Mouse (Mus musculus) cerebellum, adult (tissue): ENCODE measurements at regions not wholly inside any gene's neighbourhood (a gene's known extent, or its start where the extent isn't known, plus 50 kb on each side); places are given as distances from the start of the nearest gene placed in this dataset.

Source experiments
- ATAC-seq: cut with Nextera tagmentation; 2 replicates; pipeline ENCODE4 v1.9.2; 2017; ENCODE audit warnings: mild to moderate bottlenecking, moderate library complexity, mixed read lengths; ENCODE audit not compliant: insufficient number of reproducible peaks, low FRiP score, low TSS enrichment

DNA sequence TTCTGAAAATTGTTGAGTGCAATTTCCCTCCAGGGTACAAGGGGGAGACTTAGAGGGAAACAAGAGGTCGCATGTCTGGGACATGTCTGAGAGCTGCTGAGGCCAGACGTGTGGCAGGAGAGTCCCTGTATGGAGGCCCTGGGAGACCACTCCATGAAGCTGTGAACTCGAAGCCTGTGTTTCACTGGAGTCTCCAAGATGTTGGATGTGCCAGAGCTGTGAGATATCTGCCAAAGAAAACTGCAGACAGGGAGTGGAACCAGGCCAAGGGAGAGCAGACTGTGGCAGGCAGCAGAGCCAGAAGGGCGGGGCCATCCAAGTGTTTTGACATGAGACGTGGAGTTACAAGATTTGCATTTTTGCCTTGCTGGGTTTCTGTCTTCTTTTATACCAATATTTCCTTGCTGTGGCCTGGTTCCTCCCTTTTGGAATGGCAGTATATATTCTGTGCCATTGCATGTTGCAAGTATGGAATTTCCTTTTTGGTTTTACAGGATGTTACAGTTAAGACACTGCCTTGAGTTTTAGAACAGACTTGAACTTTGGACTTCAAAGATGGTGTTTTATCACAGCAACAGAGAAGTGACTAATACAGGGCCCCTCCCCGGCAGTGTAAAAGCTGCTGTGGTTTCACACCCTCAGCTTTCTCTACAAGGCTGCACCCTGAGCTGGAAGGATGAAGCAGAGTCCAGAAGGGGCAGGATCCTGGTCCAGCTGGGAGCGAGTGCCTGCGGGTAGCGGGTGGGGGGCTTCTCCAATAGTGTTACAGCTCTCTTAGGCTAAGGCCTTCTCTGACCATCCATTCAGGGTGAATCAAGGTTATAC, 85.0 kb upstream of the Prok2 start:
- ATAC-seq: no peak

- ATAC-seq: no peak
These were observed 78.7 kb upstream of the Prok2 start for GRCm38 (mm10) chr6:99804905-99805245.

DNA sequence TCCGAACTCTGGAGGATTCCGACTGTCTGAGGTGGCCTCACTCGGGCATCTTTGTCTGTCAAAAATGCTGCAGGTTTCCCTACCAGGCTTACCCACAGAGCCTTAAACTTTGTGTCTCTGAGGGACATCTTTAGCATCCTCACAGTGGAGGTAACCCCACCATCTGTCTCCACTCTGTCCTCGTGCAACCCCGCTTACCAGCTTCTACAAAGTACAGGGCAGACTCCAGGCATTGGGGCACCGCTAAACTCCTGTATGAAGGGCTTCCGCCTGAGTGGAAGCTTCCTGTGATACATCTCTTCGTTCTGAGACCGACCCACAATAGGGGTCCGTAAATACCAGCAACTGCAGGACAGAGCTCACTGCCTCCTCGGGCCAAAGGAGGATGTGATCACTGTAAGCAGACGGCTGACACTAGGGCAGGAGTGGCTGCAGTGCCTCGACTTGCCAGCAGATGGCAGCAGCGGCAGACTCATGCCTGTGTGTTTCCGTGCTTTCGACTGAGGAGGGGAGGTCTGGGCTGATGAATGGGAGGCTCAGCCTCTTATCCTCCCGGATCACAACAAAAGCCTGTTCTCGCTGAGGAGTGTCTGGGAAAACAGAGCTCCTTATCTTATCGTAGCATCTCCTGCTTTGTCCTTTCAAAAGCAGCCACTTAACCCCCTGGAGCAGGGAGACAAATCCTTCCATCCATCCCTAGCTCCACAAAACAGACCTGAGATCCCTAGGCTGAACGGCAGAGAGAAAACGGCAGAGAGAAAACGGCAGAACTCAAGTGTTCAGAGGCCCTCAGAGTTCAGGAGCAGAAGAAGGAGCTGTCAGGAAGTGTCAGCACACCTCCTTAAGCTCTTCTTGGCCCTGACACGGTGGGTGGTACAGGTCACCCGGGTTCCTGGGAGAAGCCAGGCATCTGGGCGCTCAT, 78.1 kb upstream of the Prok2 start:
- ATAC-seq: peak; percentile 71

- ATAC-seq: no peak
These were observed 74.7 kb upstream of the Prok2 start for GRCm38 (mm10) chr6:99800919-99801318.

DNA sequence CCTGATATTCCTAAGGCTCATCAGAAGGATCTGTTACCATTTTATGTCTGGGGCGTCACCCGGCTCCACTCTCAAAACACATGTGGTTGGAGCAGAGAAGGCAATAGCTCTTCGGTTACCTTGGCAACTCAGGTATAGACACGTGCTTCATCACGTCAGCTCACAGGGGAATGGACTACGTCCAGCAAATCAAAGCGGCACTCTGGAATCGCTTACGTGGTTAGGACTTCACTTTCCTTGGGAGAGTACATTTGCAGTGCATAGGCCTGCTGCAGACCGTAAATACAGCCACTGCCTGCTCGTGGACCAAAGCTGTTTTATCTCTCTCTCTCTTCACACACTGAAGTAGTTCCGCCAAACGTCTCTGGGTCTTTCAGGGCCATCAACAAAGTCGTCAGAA, 74.1 kb upstream of the Prok2 start:
- ATAC-seq: no peak

DNA sequence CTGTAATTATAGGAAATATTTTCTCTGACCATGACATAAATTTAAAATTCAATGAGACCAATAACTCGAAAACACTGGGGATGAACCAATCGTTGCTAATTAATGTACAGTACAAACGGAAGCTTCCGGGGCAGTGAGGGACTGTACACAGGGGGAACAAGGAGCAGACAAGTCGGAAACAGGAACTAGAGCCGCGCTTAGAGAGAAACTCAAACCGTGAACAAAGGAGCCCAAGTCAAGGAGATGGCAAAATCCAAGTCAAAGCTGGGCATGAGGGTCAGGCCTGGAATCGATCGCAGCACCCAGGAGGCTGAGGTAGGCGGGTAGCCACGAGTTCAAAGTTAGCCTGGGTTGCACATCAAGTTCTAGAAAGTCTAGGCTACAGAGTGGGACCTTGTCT, 70.2 kb upstream of the Prok2 start:
- ATAC-seq: no peak

GRCm38 (mm10) chr6:99793546-99793945, 67.4 kb upstream of the Prok2 start:
- no peak for ATAC-seq

GRCm38 (mm10) chr6:99792353-99792752, 66.2 kb upstream of the Prok2 start:
- ATAC-seq: no peak

DNA sequence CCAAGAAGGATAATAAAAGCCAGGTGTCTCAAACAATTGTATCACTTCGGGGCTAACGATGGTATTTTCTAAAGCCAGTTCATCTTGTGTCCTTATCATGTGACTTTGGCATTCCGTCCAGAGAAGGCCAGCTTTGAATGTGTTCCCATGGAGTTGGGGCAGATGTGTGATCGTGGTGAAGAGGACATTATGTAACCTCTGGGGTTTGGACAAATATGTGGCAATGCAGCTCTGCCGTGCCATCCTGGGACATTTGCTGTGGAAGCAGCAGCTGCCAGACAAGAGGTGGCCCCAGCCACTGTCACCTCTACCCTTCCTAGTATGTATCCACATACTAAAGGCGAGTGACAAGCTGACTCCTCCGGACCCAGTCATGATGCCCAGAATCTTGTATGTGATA, 60.8 kb upstream of the Prok2 start:
- ATAC-seq: no peak

- no peak for ATAC-seq
These were observed 59.0 kb upstream of the Prok2 start for GRCm38 (mm10) chr6:99785212-99785611.

GRCm38 (mm10) chr6:99784804-99785203, 58.6 kb upstream of the Prok2 start:
- ATAC-seq: no peak

DNA sequence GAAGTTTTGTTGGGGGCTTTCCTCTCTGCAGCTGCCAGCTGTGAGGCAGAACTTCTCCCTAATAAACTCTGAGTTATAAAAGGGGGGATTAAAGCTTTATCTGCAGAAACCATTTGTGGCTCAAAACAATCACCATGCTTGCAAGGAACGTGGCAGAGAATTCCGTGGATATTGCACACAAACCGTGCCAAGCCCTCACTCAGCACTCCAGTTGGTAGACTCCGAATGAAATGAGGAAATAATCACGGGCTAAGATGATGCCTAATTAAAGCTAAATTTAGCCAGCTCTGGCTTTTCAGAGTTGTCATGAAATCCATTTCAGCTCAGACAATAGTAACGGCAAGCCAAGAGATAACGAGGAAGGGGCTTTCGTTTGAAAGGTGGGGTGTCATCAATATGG, 58.1 kb upstream of the Prok2 start:
- ATAC-seq: no peak

DNA sequence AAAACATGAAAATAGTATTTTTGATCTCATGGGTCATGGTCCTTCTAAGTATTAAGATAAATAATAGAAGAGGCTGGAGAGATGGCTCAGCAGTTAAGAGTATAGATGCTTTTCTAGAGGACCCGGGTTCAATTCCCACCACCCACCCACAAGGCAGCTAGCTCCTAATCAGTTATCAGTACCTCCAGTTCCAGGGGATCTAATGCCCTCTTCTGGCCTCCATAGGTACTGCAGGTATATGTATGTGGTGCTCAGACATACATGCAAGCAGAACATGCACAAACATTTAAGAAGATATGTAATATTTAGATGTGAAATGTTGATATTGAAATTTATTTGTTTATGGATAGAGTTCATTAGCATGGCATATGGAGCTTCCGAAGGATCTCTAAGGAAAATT, 56.8 kb upstream of the Prok2 start:
- no peak for ATAC-seq
